ENCODE assay signal across 19 mouse cellular contexts in genomic region chr4:103005190-103005945, GRCm38 (mm10). TPM values are rescaled to one million over a fixed set of nuclear protein-coding genes. Genes with fewer than 3 reads are reported as not detected.
DNase-seq lines count a peak whose midpoint lies in the region; ATAC-seq and TF ChIP-seq lines count a peak whose summit lies in the region.
"Had no signal": no experiment of that assay in that cellular context is flagged by ENCODE, and none has a peak within 500 bp of the region (broad histone marks: within the 10 kb centered on the region; RNA-seq: fewer than 3 reads in every experiment).

No protein-coding gene starts in this region.

- H3K27ac ChIP-seq in hindbrain, embryonic 11.5 days (ENCODE audit: low read depth, low read length), result 0 out of 2 replicates have a peak overlapping the region, but pooled peaks have one; percentile 36
- H3K27ac ChIP-seq in hindbrain, postnatal 0 days, result no peak overlapping the region
- no peak overlapping the region for H3K27ac ChIP-seq in forebrain, postnatal 0 days (ENCODE audit: low read depth, low read length)
- H3K27ac ChIP-seq: liver, embryonic 12.5 days had no signal

- 53% methylated on average over 15 of the region's 15 CpGs for WGBS in hindbrain, embryonic 11.5 days
- 61% methylated on average over 15 of the region's 15 CpGs for WGBS in hindbrain, postnatal 0 days
- 74% methylated on average over 15 of the region's 15 CpGs for WGBS in forebrain, postnatal 0 days

- no peaks in the 10 kb centered on the region for H3K36me3 ChIP-seq in hindbrain, embryonic 11.5 days (ENCODE audit: control insufficient read depth, insufficient read depth, low read length)
- no peaks in the 10 kb centered on the region for H3K36me3 ChIP-seq in hindbrain, postnatal 0 days (ENCODE audit: insufficient read depth, low read length)
- no peaks in the 10 kb centered on the region for H3K36me3 ChIP-seq in forebrain, postnatal 0 days (ENCODE audit: insufficient read depth)
- H3K36me3 ChIP-seq: liver, embryonic 12.5 days had no signal

- no peak for ATAC-seq in hindbrain, embryonic 11.5 days (ENCODE audit: low FRiP score)
- no peak for ATAC-seq in hindbrain, postnatal 0 days
- no peak for ATAC-seq in forebrain, postnatal 0 days
- ATAC-seq: intestine, postnatal 0 days; liver, embryonic 12.5 days; lung, postnatal 0 days had no signal

- DNase-seq in hindbrain, embryonic 11.5 days (ENCODE audit: low spot score), result peak; percentile 33
- DNase-seq in hindbrain, postnatal 0 days (ENCODE audit: low spot score), result no peak
- peak; percentile 75 for DNase-seq in embryo, embryonic 10.5 days (ENCODE audit: low spot score)
- peak; percentile 82 for DNase-seq in forelimb bud, embryonic 11.5 days (ENCODE audit: low read depth, low spot score)
- DNase-seq in neural tube, embryonic 10.5 days (ENCODE audit: extremely low spot score, low spot score), result peak; percentile 23
- no peak for DNase-seq in layer of hippocampus, postnatal 10 days (ENCODE audit: low spot score in 2 of 2)
- DNase-seq in layer of hippocampus, postnatal 36 days, result no peak
- DNase-seq in forebrain, postnatal 0 days, result no peak
- DNase-seq: adrenal gland, postnatal 14 days; cerebellum, postnatal 14 days; heart, postnatal 14 days; kidney, postnatal 14 days had no signal

- H3K9me3 ChIP-seq in hindbrain, embryonic 11.5 days (ENCODE audit: control insufficient read depth, low read length), result no peaks in the 10 kb centered on the region
- no peaks in the 10 kb centered on the region for H3K9me3 ChIP-seq in hindbrain, postnatal 0 days (ENCODE audit: low read length)
- H3K9me3 ChIP-seq in forebrain, postnatal 0 days (ENCODE audit: low read length), result no peaks in the 10 kb centered on the region
- H3K9me3 ChIP-seq: liver, embryonic 12.5 days; megakaryocyte, embryonic 14.5 days had no signal

- no peaks in the 10 kb centered on the region for H3K4me1 ChIP-seq in hindbrain, embryonic 11.5 days (replicated peaks; ENCODE audit: control insufficient read depth, insufficient read depth, low read length)
- no peaks in the 10 kb centered on the region for H3K4me1 ChIP-seq in hindbrain, postnatal 0 days (ENCODE audit: insufficient read depth, low read length)
- H3K4me1 ChIP-seq in forebrain, postnatal 0 days (ENCODE audit: insufficient read depth), result no peaks in the 10 kb centered on the region
- H3K4me1 ChIP-seq: liver, embryonic 12.5 days; megakaryocyte, embryonic 14.5 days had no signal

- TF ChIP-seq CTCF in hindbrain, postnatal 0 days (IDR thresholded peaks at IDR 0.05; ENCODE audit: low read depth), result no peak
- no peak for TF ChIP-seq CTCF in forebrain, postnatal 0 days (IDR thresholded peaks at IDR 0.05; ENCODE audit: low read depth)

- no peak overlapping the region for H3K9ac ChIP-seq in hindbrain, embryonic 11.5 days (ENCODE audit: low read depth, low read length)
- H3K9ac ChIP-seq in hindbrain, postnatal 0 days (replicated peaks; ENCODE audit: low read length), result no peak overlapping the region
- H3K9ac ChIP-seq in forebrain, postnatal 0 days, result no peak overlapping the region
- H3K9ac ChIP-seq: liver, embryonic 12.5 days had no signal

- H3K4me3 ChIP-seq in hindbrain, embryonic 11.5 days (ENCODE audit: low read depth, low read length), result no peak overlapping the region
- H3K4me3 ChIP-seq in hindbrain, postnatal 0 days (ENCODE audit: low read length), result no peak overlapping the region
- no peak overlapping the region for H3K4me3 ChIP-seq in forebrain, postnatal 0 days (ENCODE audit: low read depth, low read length)
- H3K4me3 ChIP-seq: liver, embryonic 12.5 days; megakaryocyte, embryonic 14.5 days had no signal

- no peaks in the 10 kb centered on the region for H3K27me3 ChIP-seq in hindbrain, embryonic 11.5 days (ENCODE audit: control insufficient read depth, insufficient read depth, low read length)
- no peaks in the 10 kb centered on the region for H3K27me3 ChIP-seq in hindbrain, postnatal 0 days (ENCODE audit: insufficient read depth, low read length)
- H3K27me3 ChIP-seq in forebrain, postnatal 0 days (ENCODE audit: insufficient read depth, low read length), result no peaks in the 10 kb centered on the region
- H3K27me3 ChIP-seq: liver, embryonic 12.5 days had no signal

- no peak overlapping the region for H3K4me2 ChIP-seq in hindbrain, embryonic 11.5 days (replicated peaks; ENCODE audit: low read depth, low read length)
- no peak overlapping the region for H3K4me2 ChIP-seq in hindbrain, postnatal 0 days (ENCODE audit: low read depth, low read length)
- no peak overlapping the region for H3K4me2 ChIP-seq in forebrain, postnatal 0 days (ENCODE audit: low read depth)
- H3K4me2 ChIP-seq: liver, embryonic 12.5 days had no signal

RNA-seq across cellular contexts. Expression of gene Insl5, which starts 21.3 kb away (rescaled TPM):
- 0.69 TPM in 1 of 2 replicates, not detected in the other for polyA plus RNA-seq in hindbrain, embryonic 11.5 days (2014; fragmentation: Nextera tagmentation; extraction: Ambion mirVana)
- total RNA-seq in hindbrain, postnatal 0 days (2014; rRNA removed), result not detected in 2 replicates
- not detected in 2 replicates for polyA plus RNA-seq in hindbrain, postnatal 0 days (2015; fragmentation: Nextera tagmentation; extraction: Ambion mirVana)
- not detected for total RNA-seq in layer of hippocampus, postnatal 10 days (2021)
- total RNA-seq in layer of hippocampus, postnatal 36 days (2021), result 1 to 10 TPM; 1.5 to 2.0 TPM
- 0.71 TPM in 1 of 2 replicates, not detected in the other for total RNA-seq in forebrain, postnatal 0 days (2014; rRNA removed)
- polyA plus RNA-seq in forebrain, postnatal 0 days (2015; fragmentation: Nextera tagmentation; extraction: Ambion mirVana), result not detected in 2 replicates
- total RNA-seq: adrenal gland, postnatal 14 days; ES-E14; gastrocnemius, adult 8-10 months; heart, postnatal 14 days; layer of hippocampus, postnatal 14 days had no signal
- polyA plus RNA-seq: liver, embryonic 12.5 days; lung, postnatal 0 days had no signal

RNA-seq across cellular contexts. Expression of gene Tctex1d1, which starts 27.0 kb away (rescaled TPM):
- 2.6 and 3.8 TPM in 2 replicates for polyA plus RNA-seq in hindbrain, embryonic 11.5 days (2014; fragmentation: Nextera tagmentation; extraction: Ambion mirVana)
- total RNA-seq in hindbrain, postnatal 0 days (2014; rRNA removed), result 0.73 and 5.5 TPM in 2 replicates
- polyA plus RNA-seq in hindbrain, postnatal 0 days (2015; fragmentation: Nextera tagmentation; extraction: Ambion mirVana), result 2.0 and 2.5 TPM in 2 replicates
- total RNA-seq in layer of hippocampus, postnatal 10 days (2021), result 1 to 10 TPM; 1.1 to 1.3 TPM
- total RNA-seq in layer of hippocampus, postnatal 36 days (2021), result under 1 TPM; 0.80 to 0.94 TPM
- total RNA-seq in forebrain, postnatal 0 days (2014; rRNA removed), result 2.3 and 2.4 TPM in 2 replicates
- 1.2 and 1.3 TPM in 2 replicates for polyA plus RNA-seq in forebrain, postnatal 0 days (2015; fragmentation: Nextera tagmentation; extraction: Ambion mirVana)
- total RNA-seq: adrenal gland, postnatal 14 days; ES-E14; gastrocnemius, adult 8-10 months had no signal

Comparison
In these comparisons a context has a peak if more than half of its experiments do, and no peak if none do; other contexts are left out.
1. DNase-seq: peak in hindbrain, embryonic 11.5 days (single experiment), embryo, embryonic 10.5 days (single experiment), forelimb bud, embryonic 11.5 days (single experiment) and neural tube, embryonic 10.5 days (single experiment); none in hindbrain, postnatal 0 days (single experiment), layer of hippocampus, postnatal 10 days (0 of 2), layer of hippocampus, postnatal 36 days (0 of 2) and forebrain, postnatal 0 days (single experiment).